Mouse (Mus musculus) forebrain, embryonic 11.5 days (tissue): ENCODE measurements at regions not wholly inside any gene's neighbourhood (a gene's known extent, or its start where the extent isn't known, plus 50 kb on each side); places are given as distances from the start of the nearest gene placed in this dataset.

ENCODE experiments used
- ATAC-seq: fragments of 200-750 bp; cut with Nextera tagmentation; replicated peaks from 2 replicates; pipeline ENCODE4 v1.8.0; 2017; ENCODE audit warnings: moderate TSS enrichment; ENCODE audit not compliant: low FRiP score
- DNase-seq: peaks from one replicate; pipeline ENCODE4 v3.0.0-alpha.2; 2017; ENCODE audit warnings: low spot score
- H3K27ac ChIP-seq: fragments of 300-500 bp; sonication (generic); 2 replicates; pipeline ENCODE4 v1.5.1; 2014; ENCODE audit warnings: low read depth, low read length
- H3K27me3 ChIP-seq: fragments of 300-500 bp; sonication (generic); 2 replicates; pipeline ENCODE4 v1.6.1; 2014; ENCODE audit warnings: mild to moderate bottlenecking, low read length, mixed read lengths; ENCODE audit not compliant: control insufficient read depth, insufficient read depth
- H3K36me3 ChIP-seq: fragments of 300-500 bp; sonication (generic); 2 replicates; pipeline ENCODE4 v1.6.1; 2014; ENCODE audit warnings: mild to moderate bottlenecking, low read length, moderate library complexity, mixed read lengths; ENCODE audit not compliant: control insufficient read depth, insufficient read depth
- H3K4me1 ChIP-seq: fragments of 300-500 bp; sonication (generic); replicated peaks from 2 replicates; pipeline ENCODE4 v1.6.1; 2014; ENCODE audit warnings: low read length, mixed read lengths; ENCODE audit not compliant: control insufficient read depth, insufficient read depth
- H3K4me2 ChIP-seq: fragments of 300-500 bp; sonication (generic); 2 replicates; pipeline ENCODE4 v1.6.1; 2014; ENCODE audit warnings: low read depth, mild to moderate bottlenecking, low read length, moderate library complexity, mixed read lengths; ENCODE audit not compliant: severe bottlenecking
- H3K4me3 ChIP-seq: fragments of 300-500 bp; sonication (generic); 2 replicates; pipeline ENCODE4 v1.5.1; 2014; ENCODE audit warnings: low read depth, low read length
- H3K9ac ChIP-seq: fragments of 300-500 bp; sonication (generic); 2 replicates; pipeline ENCODE4 v1.6.1; 2014; ENCODE audit warnings: low read length
- H3K9me3 ChIP-seq: fragments of 300-500 bp; sonication (generic); 2 replicates; pipeline ENCODE4 v1.6.1; 2016; ENCODE audit warnings: low read length, mixed read lengths; ENCODE audit not compliant: control insufficient read depth
- WGBS: fragments of 180-500 bp; shearing (Covaris S2); extraction: QIAGEN DNeasy Blood & Tissue Kit; methylation state at CpG from one replicate; pipeline ENCODE4 v1.1.7; 2014; 5-methylcytosine and 5-hydroxymethylcytosine counted together

- Histone ChIP-seq H3K4me3 (no peak overlapping the region), H3K36me3 (no peaks in the 10 kb centered on the region), H3K27me3 (no peaks in the 10 kb centered on the region), H3K9ac (no peak overlapping the region), H3K9me3 (no peaks in the 10 kb centered on the region), H3K4me2 (no peak overlapping the region), H3K27ac (no peak overlapping the region), H3K4me1 (no peaks in the 10 kb centered on the region)
- ATAC-seq (no peak), DNase-seq (no peak)
- WGBS, result 79% methylated on average over 2 of the region's 2 CpGs
Observed at GRCm38 (mm10) chr15:67320292-67320691, 819.6 kb upstream of the Lrrc6 start.

GRCm38 (mm10) chr15:67315202-67315601, 814.5 kb upstream of the Lrrc6 start:
- Histone ChIP-seq H3K36me3 (no peaks in the 10 kb centered on the region), H3K9me3 (no peaks in the 10 kb centered on the region), H3K4me3 (no peak overlapping the region), H3K27ac (no peak overlapping the region), H3K4me1 (no peaks in the 10 kb centered on the region), H3K27me3 (no peaks in the 10 kb centered on the region), H3K4me2 (no peak overlapping the region), H3K9ac (no peak overlapping the region)
- DNase-seq, result no peak
- ATAC-seq, result no peak
- WGBS, result 93% methylated on average over 1 of the region's 1 CpGs

GRCm38 (mm10) chr15:67313648-67314047, 812.9 kb upstream of the Lrrc6 start:
- H3K4me3 ChIP-seq, result no peak overlapping the region
- H3K4me1 ChIP-seq, result no peaks in the 10 kb centered on the region
- no peak overlapping the region for H3K4me2 ChIP-seq
- ATAC-seq (no peak), DNase-seq (no peak)
- no peak overlapping the region for H3K27ac ChIP-seq
- no peaks in the 10 kb centered on the region for H3K36me3 ChIP-seq
- no peaks in the 10 kb centered on the region for H3K9me3 ChIP-seq
- no peak overlapping the region for H3K9ac ChIP-seq
- H3K27me3 ChIP-seq, result no peaks in the 10 kb centered on the region

- no peak overlapping the region for H3K9ac ChIP-seq
- H3K9me3 ChIP-seq, result no peaks in the 10 kb centered on the region
- no peaks in the 10 kb centered on the region for H3K4me1 ChIP-seq
- no peak for ATAC-seq
- H3K27ac ChIP-seq, result no peak overlapping the region
- H3K27me3 ChIP-seq, result no peaks in the 10 kb centered on the region
- no peak overlapping the region for H3K4me3 ChIP-seq
- 97% methylated on average over 1 of the region's 1 CpGs for WGBS
- DNase-seq, result no peak
- no peak overlapping the region for H3K4me2 ChIP-seq
- H3K36me3 ChIP-seq, result no peaks in the 10 kb centered on the region
Observed at GRCm38 (mm10) chr15:67305681-67306080, 805.0 kb upstream of the Lrrc6 start.

GRCm38 (mm10) chr15:67303804-67304203, 803.1 kb upstream of the Lrrc6 start:
- no peak overlapping the region for H3K9ac ChIP-seq
- H3K27ac ChIP-seq, result no peak overlapping the region
- WGBS, result 71% methylated on average over 1 of the region's 1 CpGs
- H3K27me3 ChIP-seq, result no peaks in the 10 kb centered on the region
- no peaks in the 10 kb centered on the region for H3K9me3 ChIP-seq
- H3K4me2 ChIP-seq, result no peak overlapping the region
- H3K36me3 ChIP-seq, result no peaks in the 10 kb centered on the region
- no peak for ATAC-seq
- no peak overlapping the region for H3K4me3 ChIP-seq
- H3K4me1 ChIP-seq, result no peaks in the 10 kb centered on the region
- no peak for DNase-seq

GRCm38 (mm10) chr15:67301871-67302363, 801.2 kb upstream of the Lrrc6 start:
- H3K27me3 ChIP-seq, result no peaks in the 10 kb centered on the region
- no peaks in the 10 kb centered on the region for H3K36me3 ChIP-seq
- H3K27ac ChIP-seq, result no peak overlapping the region
- no peaks in the 10 kb centered on the region for H3K9me3 ChIP-seq
- no peaks in the 10 kb centered on the region for H3K4me1 ChIP-seq
- ATAC-seq (no peak), DNase-seq (no peak)
- H3K4me2 ChIP-seq, result no peak overlapping the region
- H3K4me3 ChIP-seq, result no peak overlapping the region
- no peak overlapping the region for H3K9ac ChIP-seq
- WGBS, result 87% methylated on average over 6 of the region's 6 CpGs

- Histone ChIP-seq H3K4me1 (no peaks in the 10 kb centered on the region), H3K27me3 (no peaks in the 10 kb centered on the region), H3K27ac (no peak overlapping the region), H3K4me2 (no peak overlapping the region), H3K4me3 (no peak overlapping the region), H3K9me3 (no peaks in the 10 kb centered on the region), H3K36me3 (no peaks in the 10 kb centered on the region), H3K9ac (no peak overlapping the region)
- no peak for ATAC-seq
- no peak for DNase-seq
- WGBS, result 85% methylated on average over 4 of the region's 4 CpGs
Observed at GRCm38 (mm10) chr15:67301024-67301423, 800.3 kb upstream of the Lrrc6 start.

- H3K9me3 ChIP-seq, result no peaks in the 10 kb centered on the region
- ATAC-seq, result no peak
- no peaks in the 10 kb centered on the region; the same call in 1 of the 2 replicates for H3K36me3 ChIP-seq
- no peaks in the 10 kb centered on the region for H3K27me3 ChIP-seq
- H3K4me3 ChIP-seq, result no peak overlapping the region
- H3K9ac ChIP-seq, result no peak overlapping the region
- H3K4me2 ChIP-seq, result no peak overlapping the region
- no peak for DNase-seq
- H3K27ac ChIP-seq, result no peak overlapping the region
- WGBS, result 95% methylated on average over 1 of the region's 1 CpGs
- H3K4me1 ChIP-seq, result no peaks in the 10 kb centered on the region
Observed at GRCm38 (mm10) chr15:67294797-67295196, 794.1 kb upstream of the Lrrc6 start.

- WGBS, result 75% methylated on average over 4 of the region's 4 CpGs
- H3K4me3 ChIP-seq, result no peak overlapping the region
- DNase-seq, result no peak
- no peaks in the 10 kb centered on the region for H3K9me3 ChIP-seq
- H3K27ac ChIP-seq, result no peak overlapping the region
- no peak overlapping the region for H3K9ac ChIP-seq
- no peaks in the 10 kb centered on the region; the same call in 1 of the 2 replicates for H3K36me3 ChIP-seq
- H3K4me2 ChIP-seq, result no peak overlapping the region
- no peaks in the 10 kb centered on the region for H3K4me1 ChIP-seq
- ATAC-seq, result no peak
- H3K27me3 ChIP-seq, result no peaks in the 10 kb centered on the region
Observed at GRCm38 (mm10) chr15:67289749-67290148, 789.0 kb upstream of the Lrrc6 start.
